Mouse (Mus musculus) heart, embryonic 14.5 days (tissue): ENCODE data around the gene Cdc45. TPM values are rescaled to one million over a fixed set of nuclear protein-coding genes. Genes with fewer than 3 reads are reported as not detected.
A peak's percentile ranks its signal among the peaks of the same experiment; 100 is the strongest.
"Not testable (repeated sequence)": the region's sequence is repeated elsewhere in the genome, so short reads cannot be mapped to it uniquely, and the experiment has no call there.

ENCODE experiments used
- ATAC-seq: fragments of 200-750 bp; cut with Nextera tagmentation; 2 replicates; pipeline ENCODE4 v1.8.0; 2017; ENCODE audit warnings: low read depth, moderate TSS enrichment; ENCODE audit not compliant: insufficient number of reproducible peaks, insufficient read depth, low FRiP score
- H3K27ac ChIP-seq, 2 experiments: fragments of 200-500 bp in 1 of 2; fragments of 300-500 bp in 1 of 2; sonication (generic) in 1 of 2; replicated peaks in 1 of 2; 2 replicates each; pipeline ENCODE4 v1.5.1; 2012 to 2014; ENCODE audit warnings: low read depth in 2 of 2, low read length in 2 of 2, control low read depth in 1 of 2, mild to moderate bottlenecking in 1 of 2, mixed read lengths in 1 of 2; ENCODE audit not compliant: control insufficient read depth in 1 of 2, insufficient read depth in 1 of 2
- H3K27me3 ChIP-seq: fragments of 300-500 bp; sonication (generic); 2 replicates; pipeline ENCODE4 v1.6.1; 2014; ENCODE audit warnings: mild to moderate bottlenecking, low read length, control low read depth; ENCODE audit not compliant: control insufficient read depth, insufficient read depth
- H3K36me3 ChIP-seq: fragments of 300-500 bp; sonication (generic); 2 replicates; pipeline ENCODE4 v1.6.1; 2014; ENCODE audit warnings: mild to moderate bottlenecking, control low read depth, low read length, mixed read lengths; ENCODE audit not compliant: control insufficient read depth, insufficient read depth
- H3K4me1 ChIP-seq, 2 experiments: fragments of 200-500 bp in 1 of 2; fragments of 300-500 bp in 1 of 2; sonication (generic) in 1 of 2; 2 replicates each; pipeline ENCODE4 v1.6.1; 2012 to 2014; ENCODE audit warnings: low read length in 2 of 2, control low read depth in 1 of 2, mixed read lengths in 1 of 2; ENCODE audit not compliant: control insufficient read depth in 2 of 2, insufficient read depth in 2 of 2
- H3K4me2 ChIP-seq: fragments of 300-500 bp; sonication (generic); 2 replicates; pipeline ENCODE4 v1.6.1; 2014; ENCODE audit warnings: mild to moderate bottlenecking, low read length
- H3K4me3 ChIP-seq, 2 experiments: fragments of 200-500 bp in 1 of 2; fragments of 300-500 bp in 1 of 2; sonication (generic) in 1 of 2; 2 replicates each; pipeline ENCODE4 v1.5.1; 2012 to 2014; ENCODE audit warnings: low read length in 2 of 2, mild to moderate bottlenecking in 2 of 2, control low read depth in 1 of 2, low read depth in 1 of 2, moderate library complexity in 1 of 2; ENCODE audit not compliant: control insufficient read depth in 1 of 2, insufficient read depth in 1 of 2
- H3K9ac ChIP-seq: fragments of 300-500 bp; sonication (generic); 2 replicates; pipeline ENCODE4 v1.6.1; 2014; ENCODE audit warnings: mild to moderate bottlenecking, low read length
- H3K9me3 ChIP-seq: fragments of 300-500 bp; sonication (generic); 2 replicates; pipeline ENCODE4 v1.6.1; 2016; ENCODE audit warnings: low read length, control low read depth; ENCODE audit not compliant: control insufficient read depth
- WGBS: fragments of 180-500 bp; shearing (Covaris S2); extraction: QIAGEN DNeasy Blood & Tissue Kit; methylation state at CpG from one replicate; pipeline ENCODE4 v1.1.7; 2014; 5-methylcytosine and 5-hydroxymethylcytosine counted together
- polyA plus RNA-seq: library from polyadenylated mRNA; unstranded; fragments of >200 nt; fragmentation: Nextera tagmentation; extraction: Ambion mirVana; gene quantifications from 2 replicates; pipeline ENCODE4 v1.2.1, GENCODE M21; 2014

Gene Cdc45
- polyA plus RNA-seq, result 34.1 and 35.7 TPM in 2 replicates

GRCm38 (mm10) chr16:18811468-18812384 is at the start of gene Cdc45, which contains the start of gene Ufd1:
Cdc45 (minus strand) TSS chr16:18811987.
Ufd1 (plus strand) TSS chr16:18811779.
- Histone ChIP-seq H3K4me1 (peaks cover 5 to 18% of the 10 kb centered on the region in 2 experiments; a peak in 3 of 4 replicates), H3K9ac (peak within 1 kb of the TSS; percentile 81), H3K27me3 (no peaks in the 10 kb centered on the region), H3K27ac (peak within 1 kb of the TSS; percentile 53 to 80), H3K4me2 (peak within 1 kb of the TSS; percentile 84), H3K4me3 (peak within 1 kb of the TSS; percentile 62 to 89), H3K9me3 (no peaks in the 10 kb centered on the region), H3K36me3 (peaks cover 51% of the 10 kb centered on the region)
- peak; percentile 91 for ATAC-seq
- WGBS, result under 1% methylated on average over 42 of the region's 42 CpGs

- no peak for ATAC-seq
- 57% methylated on average over 1 of the region's 1 CpGs for WGBS
- no peak overlapping the region for H3K27ac ChIP-seq
These were observed 48.4 kb upstream of the Cdc45 start for GRCm38 (mm10) chr16:18860186-18860585.

GRCm38 (mm10) chr16:18858551-18858950 is 46.8 kb upstream of the Cdc45 start:
- no peak overlapping the region for H3K9ac ChIP-seq
- no peak overlapping the region for H3K27ac ChIP-seq
- no peak for ATAC-seq
- no peak overlapping the region for H3K4me2 ChIP-seq
- H3K4me1 ChIP-seq, result no peaks in the 10 kb centered on the region
- H3K36me3 ChIP-seq, result no peaks in the 10 kb centered on the region
- no peaks in the 10 kb centered on the region for H3K9me3 ChIP-seq
- no peak overlapping the region for H3K4me3 ChIP-seq
- no peaks in the 10 kb centered on the region for H3K27me3 ChIP-seq

More at GRCm38 (mm10) chr16:18860186-18860585, 48.4 kb upstream of the Cdc45 start:
- no peak overlapping the region for H3K4me2 ChIP-seq
- H3K27me3 ChIP-seq, result no peaks in the 10 kb centered on the region
- no peak overlapping the region for H3K4me3 ChIP-seq
- no peak overlapping the region for H3K9ac ChIP-seq
- no peaks in the 10 kb centered on the region for H3K9me3 ChIP-seq
- no peaks in the 10 kb centered on the region for H3K36me3 ChIP-seq
- no peaks in the 10 kb centered on the region for H3K4me1 ChIP-seq

- not testable (repeated sequence) for H3K9me3 ChIP-seq, H3K4me1 ChIP-seq, H3K36me3 ChIP-seq, H3K27me3 ChIP-seq, H3K4me3 ChIP-seq, H3K27ac ChIP-seq, ATAC-seq, H3K4me2 ChIP-seq, H3K9ac ChIP-seq
- 90% methylated on average over 15 of the region's 17 CpGs for WGBS
These were observed 37.9 kb upstream of the Cdc45 start for GRCm38 (mm10) chr16:18849521-18850190.

DNA sequence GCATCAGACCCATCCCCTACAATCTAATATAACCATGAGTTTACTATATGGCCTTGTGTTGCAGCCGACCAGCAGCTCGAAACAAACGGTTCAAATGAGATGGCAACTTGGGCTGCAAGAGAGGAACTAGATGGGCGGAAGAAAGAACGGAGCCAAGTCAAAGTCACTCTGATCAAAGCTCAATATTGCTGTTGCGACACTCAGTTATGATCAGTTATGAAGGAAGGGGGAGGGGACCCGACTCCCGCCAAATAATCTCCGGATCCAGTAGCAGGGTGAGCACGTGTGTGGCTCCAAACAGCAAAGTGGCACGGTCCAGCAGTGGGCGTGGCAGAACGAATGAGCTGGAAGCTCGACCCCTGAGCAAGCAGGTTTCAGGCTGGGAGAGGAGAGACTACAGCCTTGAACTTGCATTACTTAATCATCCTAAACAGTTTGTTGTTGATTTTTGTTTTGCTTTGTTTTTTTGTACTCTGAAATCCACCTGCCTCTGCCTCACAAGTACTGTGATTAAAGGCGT is 34.6 kb upstream of the Cdc45 start:
- H3K4me2 ChIP-seq, result no peak overlapping the region
- no peak overlapping the region for H3K27ac ChIP-seq
- no peaks in the 10 kb centered on the region for H3K4me1 ChIP-seq
- H3K27me3 ChIP-seq, result no peaks in the 10 kb centered on the region
- no peak overlapping the region for H3K9ac ChIP-seq
- ATAC-seq, result no peak
- H3K9me3 ChIP-seq, result no peaks in the 10 kb centered on the region
- no peaks in the 10 kb centered on the region for H3K36me3 ChIP-seq
- WGBS, result 87% methylated on average over 15 of the region's 15 CpGs
- no peak overlapping the region for H3K4me3 ChIP-seq

- no peak overlapping the region for H3K4me3 ChIP-seq
- no peak for ATAC-seq
- H3K27ac ChIP-seq, result no peak overlapping the region
- no peaks in the 10 kb centered on the region for H3K27me3 ChIP-seq
- WGBS, result 89% methylated on average over 4 of the region's 4 CpGs
- peaks cover 29% of the 10 kb centered on the region for H3K36me3 ChIP-seq
- peaks cover 0 to 6% of the 10 kb centered on the region in 2 experiments; a peak in 1 of 4 replicates for H3K4me1 ChIP-seq
- no peak overlapping the region for H3K4me2 ChIP-seq
- no peak overlapping the region for H3K9ac ChIP-seq
- no peaks in the 10 kb centered on the region for H3K9me3 ChIP-seq
These were observed 26.6 kb upstream of the Cdc45 start for GRCm38 (mm10) chr16:18838346-18838745.

- WGBS, result under 1% methylated on average over 45 of the region's 46 CpGs
These were observed 24.9 kb upstream of the Cdc45 start, which contains the start of the genes 2510002D24Rik and Gm28539 for GRCm38 (mm10) chr16:18836468-18837208. 2510002D24Rik (plus strand) TSS chr16:18836578. Gm28539 (plus strand) TSS chr16:18836584.

More at GRCm38 (mm10) chr16:18836468-18837208, 24.9 kb upstream of the Cdc45 start, which contains the start of the genes 2510002D24Rik and Gm28539:
- Histone ChIP-seq H3K9ac (peak within 1 kb of the TSS; percentile 94), H3K27me3 (no peaks in the 10 kb centered on the region), H3K36me3 (peaks cover 45% of the 10 kb centered on the region), H3K4me2 (peak within 1 kb of the TSS; percentile 83), H3K9me3 (no peaks in the 10 kb centered on the region), H3K27ac (peak within 1 kb of the TSS; percentile 28 to 66; a peak in 3 of 4 replicates), H3K4me3 (peak within 1 kb of the TSS; percentile 87 to 94), H3K4me1 (peaks cover 0 to 6% of the 10 kb centered on the region in 2 experiments; a peak in 1 of 4 replicates)
- ATAC-seq, result peak; percentile 91
